Mouse (Mus musculus) thymus, adult 2 months (tissue): ENCODE data around the gene Pheta1.

Experiments used
- CTCF ChIP-seq: fragments of 200-500 bp; IDR thresholded peaks from 2 replicates; pipeline ENCODE4 v1.5.1; 2012; ENCODE audit warnings: mild to moderate bottlenecking, control low read depth, low read length, moderate library complexity, borderline replicate concordance; ENCODE audit not compliant: control insufficient read depth, poor library complexity, insufficient read depth; ENCODE audit errors: extremely low read depth
- POLR2A ChIP-seq: fragments of 200-500 bp; IDR thresholded peaks from 2 replicates; pipeline ENCODE4 v1.6.1; 2012; ENCODE audit warnings: mild to moderate bottlenecking, low read length, control low read depth, moderate library complexity; ENCODE audit not compliant: control insufficient read depth, poor library complexity, insufficient read depth; ENCODE audit errors: extremely low read depth

DNA sequence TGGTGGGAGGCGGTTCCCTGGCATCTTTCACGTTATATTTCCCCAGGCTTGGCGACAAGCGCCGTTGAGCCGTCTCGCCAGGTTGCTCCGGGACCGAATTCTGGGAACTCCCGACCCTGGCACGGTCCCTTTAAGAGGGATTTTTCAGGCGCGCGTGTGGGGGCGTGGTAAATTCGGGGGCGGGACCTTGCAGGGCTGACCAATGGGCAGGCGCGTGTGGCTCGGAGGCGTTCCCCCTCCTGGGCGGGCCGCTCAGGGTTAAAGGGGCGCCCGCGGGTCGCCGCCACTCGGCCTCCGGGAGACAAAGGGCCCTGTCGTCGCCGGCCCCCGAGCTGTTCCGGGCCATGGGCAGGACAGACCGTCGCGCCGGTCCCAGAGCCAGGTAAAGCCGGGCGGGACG lies at the start of gene Pheta1:
- no peak for TF ChIP-seq CTCF
- peak; percentile 74 for TF ChIP-seq POLR2A
